Mouse (Mus musculus): ENCODE results near the gene Fdps. TPM values are rescaled to one million over a fixed set of nuclear protein-coding genes. Genes with fewer than 3 reads are reported as not detected.

The Fdps gene
- total RNA-seq (2022) = 10 to 100 TPM; 20.8 to 23.2 (median 22.3) TPM

DNA sequence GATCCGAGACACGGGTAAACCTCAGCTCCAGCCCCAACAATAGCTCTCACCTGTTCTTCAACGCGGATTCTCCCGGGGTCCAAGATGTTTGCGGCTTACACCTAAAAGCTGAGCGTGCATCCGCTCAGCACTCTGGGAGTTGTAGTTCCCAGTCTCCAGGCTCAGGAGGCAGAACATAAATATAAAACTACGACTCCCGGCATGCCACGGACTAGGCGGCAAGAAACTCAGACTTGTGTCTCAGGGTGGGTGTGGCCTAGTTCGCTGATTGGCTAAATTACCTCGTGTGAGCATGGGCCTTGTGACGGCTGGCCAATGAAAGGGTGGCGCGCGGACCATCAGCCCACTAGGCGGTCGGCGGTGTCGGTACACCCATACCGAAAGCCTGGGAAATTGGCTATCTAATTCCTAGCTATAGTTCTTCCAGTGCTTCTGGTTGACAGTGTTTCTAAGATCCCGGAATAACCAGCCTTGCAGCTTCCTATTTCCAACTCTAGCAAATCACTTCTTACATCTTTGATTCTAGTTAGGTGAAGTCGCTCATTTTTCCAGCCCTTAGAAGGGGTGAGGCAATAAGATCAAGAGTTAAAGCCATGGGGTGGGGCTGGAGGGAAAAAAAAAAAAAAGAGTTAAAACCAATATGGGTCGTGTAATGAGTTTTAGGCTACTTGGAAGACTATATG, at the start of gene Fdps:
Fdps (minus strand) TSS at position 148 of the 683 bp plus-strand sequence.
- peak; percentile 97 for DNase-seq (ENCODE audit: low spot score)

DNA sequence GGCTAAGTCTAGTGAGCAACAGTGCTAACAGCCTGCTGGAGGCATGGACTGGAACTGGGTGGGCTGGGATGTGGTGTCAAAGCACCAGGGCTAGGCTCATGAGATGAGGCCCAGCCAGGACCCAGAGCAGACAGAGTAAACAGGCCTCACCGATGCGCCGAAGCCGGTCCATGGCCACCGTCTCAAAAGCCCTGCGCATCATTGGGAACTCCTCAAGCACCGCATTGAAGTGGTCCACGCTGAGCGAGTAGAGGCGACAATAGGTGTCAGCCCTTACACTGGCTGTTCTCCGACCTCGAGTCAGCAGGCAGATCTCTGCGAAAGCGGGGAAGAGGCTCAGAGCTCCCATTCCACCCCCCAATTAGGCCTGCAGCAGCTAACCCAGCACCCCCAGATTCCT, 46.8 kb upstream of the Fdps start:
- DNase-seq (ENCODE audit: low spot score) = no peak

DNA sequence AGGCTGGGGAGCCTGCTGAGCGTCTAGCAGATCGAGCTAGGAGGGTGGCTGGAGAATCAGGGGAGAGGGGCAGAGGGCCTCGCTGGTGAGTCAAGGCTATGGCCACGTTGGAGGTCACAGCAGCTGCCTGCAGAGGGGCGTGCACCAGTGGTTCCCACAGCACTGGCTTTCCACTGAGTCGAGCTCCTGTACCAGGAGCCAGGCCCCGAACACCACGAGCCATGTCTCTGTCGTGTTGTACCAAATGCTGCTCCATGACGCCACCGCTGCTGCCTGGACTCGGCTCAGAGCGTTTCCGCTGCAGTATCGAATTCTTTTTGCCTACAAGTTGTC, 46.2 kb upstream of the Fdps start:
- DNase-seq (ENCODE audit: low spot score) = no peak

DNA sequence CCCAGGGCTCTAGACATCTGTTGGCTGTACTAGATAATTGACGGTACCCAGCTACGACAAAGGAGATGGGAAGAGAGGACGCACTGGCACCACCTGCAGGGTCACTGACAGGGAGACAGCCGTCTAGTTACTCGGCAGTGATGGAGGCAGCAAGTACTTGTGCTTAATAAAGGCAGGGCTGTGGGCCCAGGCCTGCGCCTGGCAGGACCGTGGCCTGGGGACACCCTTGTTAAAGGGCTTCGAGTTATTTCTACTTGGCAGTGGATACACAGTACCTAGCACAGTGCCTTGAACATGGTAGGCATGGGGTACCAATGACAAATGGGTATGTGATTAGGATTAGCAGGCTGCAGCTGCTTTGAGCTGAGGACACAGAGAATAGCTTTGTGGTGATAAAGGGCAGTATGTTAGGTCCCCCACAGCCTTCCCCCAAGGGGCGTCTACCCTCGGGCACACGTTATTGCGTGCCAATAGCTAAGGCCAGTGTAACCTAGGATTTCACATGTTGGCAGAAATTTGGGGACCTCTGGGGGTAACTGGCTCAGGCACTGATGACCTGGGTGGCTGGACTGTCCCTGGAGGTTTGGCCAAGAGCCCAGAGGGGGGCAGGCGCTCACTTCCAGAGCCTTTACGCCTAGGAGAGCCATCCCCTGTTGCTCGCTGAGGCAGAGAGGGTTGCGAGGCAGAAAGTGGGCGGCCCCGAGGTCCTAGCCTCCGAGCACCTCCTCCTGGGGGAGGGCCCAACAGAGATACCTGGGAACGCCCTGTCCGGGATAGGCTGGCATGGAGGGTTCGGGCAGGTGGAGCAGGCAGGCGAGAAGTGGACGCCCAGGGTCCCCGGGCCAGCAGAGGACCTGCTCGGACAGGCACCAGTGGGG, 45.6 kb upstream of the Fdps start:
- no peak for DNase-seq (ENCODE audit: low spot score)

DNA sequence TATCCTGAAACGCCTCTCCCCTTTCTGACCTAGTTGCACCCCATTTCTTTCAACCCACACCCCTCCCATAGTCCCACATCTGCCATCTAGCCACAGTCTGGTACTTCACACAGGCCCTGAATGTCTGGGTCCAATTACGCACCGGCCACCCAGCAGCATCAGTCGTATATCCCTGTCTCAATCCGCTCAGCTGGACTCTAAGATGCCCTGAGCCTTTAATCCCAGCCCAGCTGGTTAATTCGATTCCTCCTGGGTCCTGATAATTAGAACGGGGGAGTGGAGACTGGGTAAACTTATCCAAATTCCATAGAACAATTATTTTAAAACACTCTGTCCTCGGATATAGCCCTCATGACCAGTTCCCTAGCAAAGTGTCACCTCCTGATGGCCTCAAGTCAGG, 43.8 kb upstream of the Fdps start:
- no peak for DNase-seq (ENCODE audit: low spot score)

DNA sequence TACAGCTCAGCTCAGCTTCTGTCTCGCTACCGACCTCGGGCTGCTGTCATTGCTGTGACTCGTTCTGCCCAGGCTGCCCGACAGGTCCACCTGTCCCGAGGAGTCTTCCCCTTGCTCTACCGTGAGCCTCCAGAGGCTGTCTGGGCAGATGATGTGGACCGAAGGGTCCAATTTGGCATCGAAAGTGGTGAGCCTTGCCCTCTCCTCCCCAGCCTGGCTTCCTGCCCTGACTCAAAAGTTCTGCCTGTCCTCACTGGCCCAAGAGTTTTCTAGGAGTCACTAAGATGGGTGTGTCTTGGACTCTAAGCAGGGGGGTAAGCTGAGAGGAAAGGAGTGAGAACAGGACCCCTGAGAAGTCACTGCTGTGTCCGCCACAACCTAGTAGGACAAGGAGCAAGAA, 43.1 kb upstream of the Fdps start:
- DNase-seq (ENCODE audit: low spot score) = no peak

DNA sequence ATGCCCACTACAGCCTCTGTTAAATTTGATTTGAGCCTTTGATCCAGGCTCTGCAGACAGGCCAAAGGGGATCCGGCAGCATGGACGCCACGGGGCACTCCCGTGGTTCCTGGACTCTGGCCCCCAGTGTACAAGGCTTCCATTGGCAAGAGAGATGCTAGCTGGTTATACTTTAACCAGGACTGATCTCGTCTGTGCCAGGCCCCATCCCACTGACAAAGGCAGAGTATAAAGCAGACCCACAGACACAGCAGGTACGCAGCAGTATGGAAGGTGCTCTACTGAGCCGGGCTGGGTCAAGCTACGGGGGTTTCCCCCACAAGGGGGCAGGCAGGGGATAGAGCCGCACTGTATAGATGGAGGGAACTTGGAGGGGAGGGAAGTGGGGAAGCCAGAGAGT, 34.6 kb upstream of the Fdps start:
- no peak for DNase-seq (ENCODE audit: low spot score)

DNA sequence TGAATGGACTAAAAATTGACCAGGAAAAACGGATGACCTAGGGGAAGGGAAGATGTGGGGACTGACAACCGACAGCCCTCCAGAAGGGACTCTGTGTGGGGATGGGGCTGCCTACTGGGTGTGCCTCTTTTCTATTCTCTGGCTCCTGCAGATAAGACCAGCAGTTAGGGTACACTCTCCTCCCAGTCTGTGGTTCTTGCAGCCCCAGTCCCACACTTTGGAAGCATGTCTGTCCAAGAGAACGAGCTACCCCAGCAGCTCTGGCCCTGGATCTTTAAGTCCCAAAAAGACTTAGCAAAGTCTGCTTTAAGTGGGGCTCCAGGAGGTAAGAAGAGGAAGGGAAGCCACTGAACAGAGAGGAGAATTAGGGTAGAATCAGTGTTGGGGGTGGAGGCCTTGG, 34.2 kb upstream of the Fdps start, which contains the start of gene Pklr:
Pklr (plus strand) TSS at position 185 of the 400 bp plus-strand sequence.
- no peak for DNase-seq (ENCODE audit: low spot score)

DNA sequence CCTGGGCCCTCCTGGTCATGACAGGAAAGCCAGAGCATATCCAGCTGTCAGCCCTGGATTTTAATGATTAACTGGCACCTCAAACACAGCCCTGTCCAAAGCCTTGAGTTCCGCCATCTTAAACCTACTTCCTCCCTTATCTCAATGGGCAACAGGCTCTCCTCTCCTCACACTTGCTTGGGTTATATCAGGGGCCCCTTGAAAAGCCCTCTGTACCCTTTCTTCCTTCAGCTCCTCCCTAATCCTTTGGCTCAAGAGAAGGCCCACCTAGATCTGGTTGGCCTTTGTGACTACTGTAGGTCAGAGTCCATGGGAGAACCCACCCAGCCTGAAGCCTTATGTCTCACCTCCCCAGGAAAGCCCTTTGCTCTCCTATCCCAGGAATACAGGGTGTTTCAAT, 32.0 kb upstream of the Fdps start:
- no peak for DNase-seq (ENCODE audit: low spot score)

DNA sequence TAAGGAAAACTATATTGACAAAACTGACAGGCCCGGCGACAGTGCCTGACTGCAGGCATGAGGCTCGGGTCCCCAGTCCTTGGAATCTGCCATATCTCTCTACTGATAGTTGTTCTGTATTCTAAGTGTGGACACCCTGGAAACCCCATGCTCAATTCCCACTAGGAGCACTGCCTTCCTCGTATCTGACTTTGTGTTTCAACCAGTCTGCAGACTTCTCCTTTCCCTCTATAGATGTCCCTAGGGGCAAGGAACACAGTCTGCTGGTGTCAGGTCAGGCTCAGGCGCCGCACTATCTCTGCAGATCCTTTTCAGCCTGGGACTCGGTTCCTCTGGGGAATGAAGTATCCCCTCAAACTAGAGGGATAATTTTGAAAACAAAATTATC, 31.3 kb upstream of the Fdps start:
- no peak for DNase-seq (ENCODE audit: low spot score)

DNA sequence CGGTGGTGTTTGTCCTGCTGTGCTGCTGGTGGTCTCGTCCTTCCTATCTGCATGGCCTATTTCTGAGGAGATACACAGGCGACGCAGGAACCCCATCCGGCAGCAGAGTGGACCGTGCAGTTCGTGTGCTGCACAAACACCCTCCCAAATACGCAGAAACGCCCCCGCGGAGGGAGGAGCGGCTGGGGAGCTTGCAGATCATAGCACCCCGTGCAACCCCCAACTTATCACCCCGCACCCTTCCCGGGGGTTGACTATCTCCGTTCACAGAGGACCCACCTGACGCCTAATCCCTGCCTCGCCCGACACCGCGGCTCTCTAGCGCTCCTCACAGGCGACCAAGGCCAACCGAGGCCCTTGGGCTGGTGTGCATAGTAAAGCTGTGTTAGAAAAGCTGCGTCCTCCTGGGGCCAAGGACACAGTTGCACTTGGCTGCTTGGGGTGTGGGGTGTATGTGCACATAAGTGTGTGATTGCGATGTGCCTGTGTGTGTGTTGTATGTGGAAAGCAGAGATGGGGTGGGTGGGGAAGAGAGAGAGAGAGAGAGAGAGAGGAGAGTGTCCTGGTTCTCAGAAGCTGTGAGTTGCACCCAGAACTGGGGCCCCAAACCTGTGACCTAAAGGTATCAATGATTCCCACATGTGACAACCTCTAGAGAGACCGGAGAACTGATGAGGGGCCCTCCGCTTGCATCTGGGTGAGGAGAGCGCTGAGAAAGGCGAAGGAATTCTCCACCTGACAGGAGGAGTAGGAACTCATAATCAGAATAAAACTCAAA, 30.7 kb upstream of the Fdps start:
- no peak for DNase-seq (ENCODE audit: low spot score)

DNA sequence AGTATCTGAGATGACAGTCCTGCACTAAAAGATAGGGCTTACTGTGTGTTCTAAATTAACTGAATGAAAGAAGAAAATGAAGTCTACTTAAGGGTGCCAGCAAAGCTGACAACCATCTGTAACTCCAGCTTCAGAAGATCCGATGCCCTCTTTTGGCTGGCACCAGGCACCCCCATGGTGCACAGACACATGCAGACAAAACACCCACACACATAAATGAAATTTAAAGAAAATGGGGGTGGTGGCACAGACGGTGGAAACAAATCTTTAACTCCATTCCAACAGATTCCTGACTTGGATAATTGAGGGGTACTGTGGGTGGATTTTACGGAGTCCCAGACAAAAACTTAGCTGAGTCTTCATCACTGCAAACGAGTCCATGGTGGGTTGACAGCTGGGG, 30.1 kb upstream of the Fdps start:
- no peak for DNase-seq (ENCODE audit: low spot score)

DNA sequence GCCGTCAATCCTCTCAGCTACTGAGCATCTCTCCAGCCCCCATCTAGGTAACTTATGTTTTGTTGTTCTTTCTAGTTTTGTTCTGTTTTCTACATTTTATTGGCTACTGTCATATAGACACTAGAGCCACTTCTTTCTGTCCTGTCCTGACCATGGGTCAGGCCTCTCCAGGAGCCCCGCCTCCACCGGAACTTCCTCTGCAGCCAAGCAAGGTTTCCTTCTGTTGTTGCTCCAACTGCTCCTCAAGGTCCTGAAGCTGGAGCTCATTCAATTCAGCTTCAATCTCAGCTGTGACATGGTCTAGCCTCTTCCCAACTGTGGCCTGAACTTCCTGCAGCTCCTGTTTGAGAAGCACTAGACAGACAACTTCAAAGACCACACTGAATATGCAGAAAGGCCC, 28.1 kb upstream of the Fdps start:
- DNase-seq (ENCODE audit: low spot score) = no peak

DNA sequence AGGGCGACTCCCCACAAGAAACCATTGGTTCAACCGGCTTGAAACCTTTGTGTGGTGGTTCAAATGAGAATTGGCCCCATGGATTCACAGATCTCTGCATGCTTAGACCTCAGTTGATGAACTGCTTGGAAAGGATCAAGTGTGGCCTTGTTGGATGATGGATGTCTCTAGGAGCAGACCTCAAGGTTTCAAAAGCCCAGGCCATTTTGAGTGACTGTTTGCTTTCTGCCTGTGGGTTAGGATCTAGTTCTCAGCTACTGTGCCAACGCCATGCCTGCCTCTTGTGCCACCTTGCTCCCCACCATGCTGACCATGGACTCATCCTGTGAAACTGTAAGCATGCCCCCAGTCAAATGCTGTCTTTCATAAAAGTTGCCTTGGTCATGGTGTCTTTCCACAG, 24.2 kb upstream of the Fdps start:
- no peak for DNase-seq (ENCODE audit: low spot score)

DNA sequence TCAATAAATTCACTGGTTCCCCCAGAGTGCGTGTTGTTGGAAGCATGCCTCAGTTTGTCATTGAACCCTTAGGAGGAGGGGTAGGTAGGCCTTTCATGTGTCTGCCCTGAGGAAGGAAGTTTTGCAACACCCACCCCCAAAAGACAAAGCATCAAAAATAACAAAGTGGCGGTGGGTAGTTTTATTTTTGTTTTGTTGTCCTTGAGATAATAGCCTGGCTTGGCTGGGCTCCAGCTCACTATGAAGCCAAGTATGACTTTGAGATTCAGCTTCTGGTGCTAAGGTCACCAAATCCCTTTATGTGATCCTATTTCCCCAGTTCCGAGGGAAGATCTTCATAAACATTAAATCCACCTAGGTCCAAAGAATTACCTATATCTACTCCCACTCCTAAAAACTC, 22.5 kb upstream of the Fdps start:
- no peak for DNase-seq (ENCODE audit: low spot score)

DNA sequence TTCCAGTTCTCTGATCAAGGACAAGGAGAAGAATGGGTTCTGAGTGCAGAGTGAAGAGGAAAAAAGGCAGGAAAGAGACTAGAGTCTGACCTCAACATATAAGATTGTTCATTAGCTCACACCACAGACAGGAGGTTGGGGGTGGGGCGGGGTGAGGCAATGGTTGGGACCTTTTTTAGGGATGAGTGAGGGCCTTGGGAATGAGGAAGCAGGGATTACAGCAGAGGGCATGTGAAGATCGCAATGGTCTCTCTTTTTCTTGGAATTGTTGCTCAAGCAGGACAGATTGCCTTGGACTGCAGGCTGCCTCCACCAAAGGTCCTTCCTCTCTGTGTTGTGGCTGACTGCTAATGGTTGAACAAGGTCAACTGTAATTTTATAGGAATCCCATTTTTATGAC, 21.6 kb upstream of the Fdps start:
- no peak for DNase-seq (ENCODE audit: low spot score)

DNA sequence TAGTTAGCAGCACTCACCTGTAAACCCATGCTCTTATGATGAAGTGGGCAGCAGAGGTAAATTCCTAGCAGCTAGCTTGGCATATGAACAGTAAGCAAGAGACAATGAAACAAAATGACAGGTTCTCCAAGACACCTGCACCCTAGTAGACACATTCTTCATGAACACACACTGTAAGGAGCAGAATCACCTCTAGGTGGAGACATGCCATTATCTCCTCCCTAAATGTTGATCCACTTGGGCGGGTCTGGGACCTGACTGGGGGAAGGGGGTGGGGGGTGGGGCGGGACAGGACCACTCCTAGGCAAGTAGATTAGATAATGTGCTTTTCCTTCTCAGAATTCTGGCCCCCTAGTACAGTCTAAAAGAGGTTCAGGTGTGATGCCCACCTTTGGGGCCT, 13.8 kb upstream of the Fdps start:
- DNase-seq (ENCODE audit: low spot score) = no peak

DNA sequence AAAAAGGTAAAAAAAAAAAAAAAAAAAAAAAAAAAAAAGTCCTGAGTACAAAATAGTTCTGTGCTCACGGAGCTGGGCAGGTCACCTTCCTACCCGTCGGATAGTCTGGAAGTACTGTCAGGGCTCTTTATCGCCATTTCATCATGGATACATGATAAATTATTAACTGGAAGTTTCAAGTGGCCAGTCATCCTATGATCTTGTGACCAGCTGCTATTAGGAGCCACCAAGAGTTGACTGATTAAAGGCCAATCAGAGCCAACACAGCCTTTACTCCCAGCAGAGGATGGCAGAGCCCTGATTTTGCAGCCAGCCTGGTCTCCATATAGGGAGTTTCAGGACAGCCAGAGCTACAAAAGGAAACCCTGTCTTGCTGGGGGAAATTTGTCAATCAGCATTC, 11.3 kb upstream of the Fdps start:
- DNase-seq (ENCODE audit: low spot score) = no peak

DNA sequence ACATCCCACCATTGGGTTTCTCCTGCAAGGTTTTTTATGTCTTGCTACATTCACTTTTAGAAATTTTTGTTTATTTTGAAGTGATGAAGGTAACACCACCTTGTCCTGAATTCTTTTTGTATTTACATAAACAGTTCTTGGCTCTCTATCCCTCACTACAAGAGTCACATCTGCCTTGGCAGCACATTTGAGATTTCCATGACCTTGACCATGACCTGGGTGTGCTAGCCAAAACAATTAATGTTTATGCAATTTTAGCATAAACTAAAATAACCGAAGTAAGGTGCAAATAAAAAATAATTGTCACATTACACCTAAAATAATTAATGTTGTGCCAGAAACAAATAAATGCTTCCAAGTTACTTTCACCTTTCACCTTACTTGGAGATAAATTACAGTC, 6.4 kb upstream of the Fdps start:
- DNase-seq (ENCODE audit: low spot score) = no peak

DNA sequence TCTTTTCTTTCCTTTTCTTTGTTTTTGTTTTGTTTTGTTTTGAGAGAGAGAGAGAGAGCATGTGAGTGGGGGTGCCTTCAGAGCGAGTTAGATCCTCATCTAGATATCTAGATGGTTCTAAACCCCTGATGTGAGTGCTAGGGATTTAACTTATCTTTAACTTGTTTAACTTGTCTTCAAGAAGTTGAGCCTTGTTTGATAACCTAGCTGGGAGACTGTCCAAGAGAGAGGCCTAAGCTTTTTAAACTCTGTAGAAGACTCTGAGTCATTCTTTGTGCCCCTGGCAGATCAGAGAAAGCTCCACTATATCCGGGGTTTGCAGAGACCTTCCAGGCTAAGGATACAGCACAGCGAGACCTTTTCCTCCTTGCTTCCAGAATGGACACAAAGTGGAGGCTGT, 5.8 kb upstream of the Fdps start:
- DNase-seq (ENCODE audit: low spot score) = no peak

DNA sequence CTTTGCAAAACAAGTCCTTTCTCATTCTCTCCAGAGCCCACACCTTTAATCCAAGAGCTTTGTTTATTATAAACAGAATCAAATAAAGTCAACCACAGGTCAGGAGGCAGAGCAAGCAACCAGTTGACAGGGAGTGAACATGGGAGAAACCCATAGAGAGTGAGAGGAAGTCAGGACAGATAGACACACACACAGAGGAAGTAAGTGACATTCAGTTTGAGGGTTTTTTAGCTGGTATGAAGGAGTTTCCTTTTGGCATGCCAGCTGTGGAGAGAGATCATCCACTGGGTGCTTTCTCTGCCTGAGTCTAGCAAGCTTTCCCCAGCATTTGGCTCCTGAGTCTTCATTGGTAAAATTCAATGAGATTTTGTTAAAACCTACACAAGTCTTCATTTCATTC, 5.1 kb upstream of the Fdps start:
- no peak for DNase-seq (ENCODE audit: low spot score)

DNA sequence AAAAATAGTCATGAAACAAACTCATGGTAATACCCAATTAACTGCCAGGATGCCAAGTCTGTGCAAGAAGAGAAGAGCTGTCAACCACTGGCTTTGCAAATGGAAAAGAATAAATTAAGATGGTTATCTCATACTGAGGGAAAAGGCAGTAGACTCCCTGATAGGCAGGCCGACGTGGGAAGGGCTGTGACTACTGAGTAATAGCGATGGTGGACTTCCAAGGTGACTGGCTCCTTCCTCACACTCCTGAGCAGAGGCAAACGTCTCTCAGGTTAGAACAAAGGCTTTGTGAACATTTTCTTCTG, 1.5 kb upstream of the Fdps start:
- no peak for DNase-seq (ENCODE audit: low spot score)
